Mouse (Mus musculus): Measurements from ENCODE around the gene Gpank1.

DNA sequence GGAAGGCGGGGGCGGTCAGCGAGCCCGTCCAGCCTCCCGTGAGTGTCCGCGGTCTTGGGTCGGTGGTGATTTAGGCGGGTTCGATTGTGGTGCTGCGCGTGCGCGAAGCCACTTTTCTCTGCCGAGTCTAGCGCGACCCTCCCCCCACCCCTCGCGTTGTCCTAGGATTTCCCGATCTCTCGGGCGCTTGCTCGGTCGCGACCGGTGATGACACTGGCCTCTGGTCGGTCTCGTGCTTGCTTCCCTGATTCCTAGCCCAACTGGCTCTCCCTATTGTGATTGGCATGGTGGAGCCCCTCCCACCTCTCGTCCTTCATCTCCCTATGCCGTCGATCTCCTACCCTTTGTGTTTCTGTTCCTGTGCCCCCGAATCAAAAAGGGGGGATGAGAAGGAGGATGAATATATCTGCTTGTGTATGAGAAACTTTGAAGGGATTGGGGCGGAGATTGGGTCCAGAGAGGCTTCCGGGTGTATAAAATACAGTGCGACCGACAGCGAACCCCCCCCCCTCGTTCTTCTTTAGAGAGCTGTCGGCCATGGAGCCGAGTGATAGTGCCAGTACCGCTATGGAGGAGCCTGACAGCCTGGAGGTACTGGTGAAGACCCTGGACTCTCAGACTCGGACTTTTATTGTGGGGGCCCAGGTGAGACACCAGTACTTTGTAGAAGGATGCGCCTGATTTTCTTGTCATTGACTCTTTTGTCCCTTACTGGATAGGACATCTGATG is 14.5 kb downstream of the Gpank1 start:
- TF ChIP-seq POLR2A (IDR thresholded peaks at IDR 0.05; ENCODE audit: borderline replicate concordance, low read depth, low read length): no peak
- no peak for TF ChIP-seq CTCF (IDR thresholded peaks at IDR 0.05; ENCODE audit: low read depth, low read length)
